ENCODE assay signal across 8 mouse cellular contexts in genomic region chr5:116569629-116570028, GRCm38 (mm10). TPM values are rescaled to one million over a fixed set of nuclear protein-coding genes. Genes with fewer than 3 reads are reported as not detected.
DNase-seq lines count a peak whose midpoint lies in the region; ATAC-seq and TF ChIP-seq lines count a peak whose summit lies in the region.

No protein-coding gene starts in this region.

- peak overlapping the region; percentile 5; the same call in 1 of the 2 replicates for H3K27ac ChIP-seq in ES-E14 (ENCODE audit: insufficient read depth, low read depth, low read length, poor library complexity, severe bottlenecking)
- peak overlapping the region; percentile 84 for H3K27ac ChIP-seq in hindbrain, embryonic 13.5 days
- H3K27ac ChIP-seq in midbrain, postnatal 0 days (ENCODE audit: low read depth, low read length) = 0 out of 2 replicates have a peak overlapping the region, but pooled peaks have one; percentile 26

- H3K4me1 ChIP-seq in ES-E14 (ENCODE audit: control insufficient read depth in 2 of 2, insufficient read depth in 2 of 2, low read length in 2 of 2, poor library complexity in 1 of 2) = peaks cover 2 to 13% of the 10 kb centered on the region in 2 experiments; a peak in 1 of 4 replicates
- H3K4me1 ChIP-seq in hindbrain, embryonic 13.5 days (replicated peaks) = peaks cover 84% of the 10 kb centered on the region
- peaks cover 5% of the 10 kb centered on the region; the same call in 1 of the 2 replicates for H3K4me1 ChIP-seq in midbrain, postnatal 0 days (ENCODE audit: insufficient read depth, low read length)

- intact Hi-C loops in left cerebral cortex, postnatal 25 days (cut with DNase I) = no loop called here

- H3K9ac ChIP-seq in ES-E14 (ENCODE audit: insufficient read depth, low read depth, low read length, poor library complexity, severe bottlenecking) = no peak overlapping the region
- peak overlapping the region; percentile 66; the same call in 1 of the 2 replicates for H3K9ac ChIP-seq in hindbrain, embryonic 13.5 days
- peak overlapping the region; percentile 29; the same call in 1 of the 2 replicates for H3K9ac ChIP-seq in midbrain, postnatal 0 days (replicated peaks; ENCODE audit: low read length, poor library complexity, severe bottlenecking)

- no peaks in the 10 kb centered on the region for H3K27me3 ChIP-seq in hindbrain, embryonic 13.5 days
- H3K27me3 ChIP-seq in midbrain, postnatal 0 days (ENCODE audit: insufficient read depth, low read length) = no peaks in the 10 kb centered on the region

- in situ Hi-C loops in ES-E14 (cut with MboI; ENCODE audit: low sequenced_read_pairs in 2 of 2, unreplicated experiment in 2 of 2) = no loop called here

- 2% methylated on average over 9 of the region's 9 CpGs for whole genome bisulfite sequencing in hindbrain, embryonic 13.5 days
- 5% methylated on average over 8 of the region's 9 CpGs for WGBS in midbrain, postnatal 0 days

- no peak overlapping the region for H3K4me3 ChIP-seq in ES-E14 (ENCODE audit: insufficient read depth in 1 of 2, low read depth in 1 of 2, low read length in 2 of 2, poor library complexity in 1 of 2, severe bottlenecking in 1 of 2)
- no peak overlapping the region for H3K4me3 ChIP-seq in hindbrain, embryonic 13.5 days
- H3K4me3 ChIP-seq in midbrain, postnatal 0 days (ENCODE audit: low read depth, low read length) = no peak overlapping the region

- ATAC-seq in hindbrain, embryonic 13.5 days (ENCODE audit: low FRiP score) = peak; percentile 70; the same call in 1 of the 2 replicates
- ATAC-seq in midbrain, postnatal 0 days (ENCODE audit: low FRiP score) = 0 out of 2 replicates have a peak, but pooled peaks have one; percentile 31

- H3K9me3 ChIP-seq in ES-E14 (ENCODE audit: control insufficient read depth, insufficient read depth, low read depth, low read length) = no peaks in the 10 kb centered on the region
- no peaks in the 10 kb centered on the region for H3K9me3 ChIP-seq in hindbrain, embryonic 13.5 days
- H3K9me3 ChIP-seq in midbrain, postnatal 0 days (ENCODE audit: low read length) = no peaks in the 10 kb centered on the region

- DNase-seq in ES-E14 (ENCODE audit: low read depth, low spot score) = no peak
- DNase-seq in embryo, embryonic 9.5 days (ENCODE audit: extremely low spot score) = peak; percentile 78
- peak; percentile 70 for DNase-seq in midbrain, postnatal 0 days (ENCODE audit: low spot score)
- DNase-seq in ovary, postnatal 10 days (ENCODE audit: low spot score) = no peak
- DNase-seq in urinary bladder, postnatal 36 days (ENCODE audit: low spot score in 2 of 2) = no peak
- DNase-seq in left cerebral cortex, postnatal 25 days (ENCODE audit: low spot score in 2 of 2) = no peak
- DNase-seq in Muller cell, postnatal 12 days (ENCODE audit: inconsistent ontology term) = no peak

- no peak for TF ChIP-seq CTCF in midbrain, postnatal 0 days (IDR thresholded peaks at IDR 0.05)

- no peaks in the 10 kb centered on the region for H3K36me3 ChIP-seq in ES-E14 (ENCODE audit: control insufficient read depth, insufficient read depth, low read length, poor library complexity, severe bottlenecking)
- no peaks in the 10 kb centered on the region for H3K36me3 ChIP-seq in hindbrain, embryonic 13.5 days
- H3K36me3 ChIP-seq in midbrain, postnatal 0 days (ENCODE audit: insufficient read depth, low read length) = no peaks in the 10 kb centered on the region

- peak overlapping the region; percentile 30 for H3K4me2 ChIP-seq in hindbrain, embryonic 13.5 days
- no peak overlapping the region for H3K4me2 ChIP-seq in midbrain, postnatal 0 days (ENCODE audit: low read depth, low read length, poor library complexity, severe bottlenecking)

TF ChIP-seq in ES-E14, 5 proteins besides CTCF, POLR2A, EP300 and RAD21:
- TF ChIP-seq ZC3H11A (IDR thresholded peaks at IDR 0.05; ENCODE audit: borderline replicate concordance, low read depth, low read length) (no peak), HCFC1 (IDR thresholded peaks at IDR 0.05; ENCODE audit: borderline replicate concordance, insufficient read depth, low read length) (no peak)

RNA-seq across cellular contexts. Expression of gene Srrm4, which starts 22.0 kb away (rescaled TPM):
- 0.22 and 0.37 TPM in 2 replicates for total RNA-seq in ES-E14 (2012; rRNA removed)
- polyA plus RNA-seq in hindbrain, embryonic 13.5 days (2015; fragmentation: Nextera tagmentation; extraction: Ambion mirVana) = 21.8 and 23.6 TPM in 2 replicates
- total RNA-seq in midbrain, postnatal 0 days (2014; rRNA removed) = 8.0 and 10.7 TPM in 2 replicates
- 11.2 and 15.4 TPM in 2 replicates for polyA plus RNA-seq in midbrain, postnatal 0 days (2015; fragmentation: Nextera tagmentation; extraction: Ambion mirVana)
- 10 to 100 TPM; 22.4 to 26.8 TPM for total RNA-seq in left cerebral cortex, postnatal 25 days (2021)

Comparison
In these comparisons a context has a peak if more than half of its experiments do, and no peak if none do; other contexts are left out.
1. DNase-seq: peak in embryo, embryonic 9.5 days (single experiment) and midbrain, postnatal 0 days (single experiment); none in ES-E14 (single experiment), ovary, postnatal 10 days (single experiment), urinary bladder, postnatal 36 days (0 of 2), left cerebral cortex, postnatal 25 days (0 of 2) and Muller cell, postnatal 12 days (single experiment).
2. H3K27ac ChIP-seq: peak in every context shown above with its lines; median percentile 84 in hindbrain, embryonic 13.5 days; 26 in midbrain, postnatal 0 days; 5 in ES-E14.